Mouse (Mus musculus) thymus, adult 2 months (tissue): ENCODE results near the gene Fam83c. TPM values are rescaled to one million over a fixed set of nuclear protein-coding genes. Genes with fewer than 3 reads are reported as not detected.

Experiments used
- DNase-seq: peaks from one replicate; pipeline ENCODE4 v3.0.0; 2021
- H3K27ac ChIP-seq: fragments of 200-500 bp; 2 replicates; pipeline ENCODE4 v1.5.1; 2012; ENCODE audit warnings: low read length, control low read depth; ENCODE audit not compliant: control insufficient read depth, insufficient read depth
- H3K27me3 ChIP-seq: fragments of 200-500 bp; 2 replicates; pipeline ENCODE4 v1.6.1; 2012; ENCODE audit warnings: mild to moderate bottlenecking, low read length, moderate library complexity, mixed read lengths; ENCODE audit not compliant: control insufficient read depth, insufficient read depth
- H3K36me3 ChIP-seq: fragments of 200-500 bp; 2 replicates; pipeline ENCODE4 v1.6.1; 2012; ENCODE audit warnings: mild to moderate bottlenecking, low read length, moderate library complexity; ENCODE audit not compliant: control insufficient read depth, insufficient read depth
- H3K4me1 ChIP-seq: fragments of 200-500 bp; replicated peaks from 2 replicates; pipeline ENCODE4 v1.6.1; 2012; ENCODE audit warnings: low read length; ENCODE audit not compliant: control insufficient read depth, insufficient read depth
- H3K4me3 ChIP-seq: fragments of 200-500 bp; 2 replicates; pipeline ENCODE4 v1.5.1; 2012; ENCODE audit warnings: mild to moderate bottlenecking, low read length, control low read depth, moderate library complexity; ENCODE audit not compliant: control insufficient read depth, insufficient read depth
- CTCF ChIP-seq: fragments of 200-500 bp; IDR thresholded peaks from 2 replicates; pipeline ENCODE4 v1.5.1; 2012; ENCODE audit warnings: mild to moderate bottlenecking, control low read depth, low read length, moderate library complexity, borderline replicate concordance; ENCODE audit not compliant: control insufficient read depth, poor library complexity, insufficient read depth; ENCODE audit errors: extremely low read depth
- POLR2A ChIP-seq: fragments of 200-500 bp; IDR thresholded peaks from 2 replicates; pipeline ENCODE4 v1.6.1; 2012; ENCODE audit warnings: mild to moderate bottlenecking, low read length, control low read depth, moderate library complexity; ENCODE audit not compliant: control insufficient read depth, poor library complexity, insufficient read depth; ENCODE audit errors: extremely low read depth
- WGBS: fragments of 180-500 bp; shearing (Covaris S2); methylation state at CpG from one replicate; pipeline ENCODE4 v1.1.7; 2018; 5-methylcytosine and 5-hydroxymethylcytosine counted together
- polyA plus RNA-seq: library from polyadenylated mRNA; depleted of rRNA; stranded (reverse); fragments of >200 nt; gene quantifications from 2 replicates; pipeline ENCODE4 v1.2.3, GENCODE M21; 2012

Fam83c gene
- polyA plus RNA-seq, 1 experiment, result 0.08 TPM

- Histone ChIP-seq H3K27me3 (no peaks in the 10 kb centered on the region), H3K4me3 (no peak overlapping the region), H3K27ac (no peak overlapping the region), H3K4me1 (peaks cover 6% of the 10 kb centered on the region; the same call in 1 of the 2 replicates), H3K36me3 (no peaks in the 10 kb centered on the region)
- no peak for TF ChIP-seq CTCF
- TF ChIP-seq POLR2A, result no peak
- no peak for DNase-seq
- 59% methylated on average over 9 of the region's 9 CpGs for WGBS
Measured at GRCm38 (mm10) chr2:155831302-155831701, 3.4 kb downstream of the Fam83c start.

GRCm38 (mm10) chr2:155830841-155831240, 3.8 kb downstream of the Fam83c start:
- no peak for DNase-seq
- Histone ChIP-seq H3K36me3 (no peaks in the 10 kb centered on the region), H3K27me3 (no peaks in the 10 kb centered on the region), H3K4me3 (no peak overlapping the region), H3K27ac (no peak overlapping the region), H3K4me1 (peaks cover 7% of the 10 kb centered on the region; the same call in 1 of the 2 replicates)
- WGBS, result 95% methylated on average over 8 of the region's 8 CpGs
- TF ChIP-seq POLR2A (no peak), CTCF (no peak)

- peak; percentile 87 for DNase-seq
- no peak within 1 kb of the TSS for H3K27ac ChIP-seq
- TF ChIP-seq POLR2A, result peak; percentile 36; the same call in 1 of the 2 replicates
- no peak for TF ChIP-seq CTCF
- no peaks in the 10 kb centered on the region for H3K27me3 ChIP-seq
- peaks cover 17% of the 10 kb centered on the region for H3K36me3 ChIP-seq
- peak within 1 kb of the TSS; percentile 81 for H3K4me3 ChIP-seq
- H3K4me1 ChIP-seq, result peaks cover 10% of the 10 kb centered on the region; the same call in 1 of the 2 replicates
- WGBS, result 2% methylated on average over 27 of the region's 27 CpGs
Measured at GRCm38 (mm10) chr2:155826630-155827424, 7.8 kb downstream of the Fam83c start, which contains the start of gene Eif6. Gene Eif6 (minus strand): TSS chr2:155826925.

GRCm38 (mm10) chr2:155825904-155826629, 8.6 kb downstream of the Fam83c start:
- 3% methylated on average over 52 of the region's 52 CpGs for WGBS
- Histone ChIP-seq H3K27me3 (no peaks in the 10 kb centered on the region), H3K27ac (no peak overlapping the region), H3K4me1 (peaks cover 10% of the 10 kb centered on the region; the same call in 1 of the 2 replicates), H3K4me3 (peak overlapping the region; percentile 81), H3K36me3 (peaks cover 22% of the 10 kb centered on the region)
- TF ChIP-seq CTCF (no peak), POLR2A (no peak)
- DNase-seq, result no peak

- TF ChIP-seq POLR2A (no peak), CTCF (no peak)
- WGBS, result 97% methylated on average over 8 of the region's 8 CpGs
- Histone ChIP-seq H3K36me3 (peaks cover 22% of the 10 kb centered on the region), H3K4me1 (peaks cover 17% of the 10 kb centered on the region; the same call in 1 of the 2 replicates), H3K4me3 (no peak overlapping the region), H3K27me3 (no peaks in the 10 kb centered on the region), H3K27ac (no peak overlapping the region)
- no peak for DNase-seq
Measured at GRCm38 (mm10) chr2:155823722-155824121, 10.9 kb downstream of the Fam83c start.

GRCm38 (mm10) chr2:155820779-155821178, 13.9 kb downstream of the Fam83c start:
- no peak for TF ChIP-seq CTCF
- TF ChIP-seq POLR2A, result no peak
- H3K4me1 ChIP-seq, result peaks cover 14% of the 10 kb centered on the region
- no peak overlapping the region for H3K4me3 ChIP-seq
- peaks cover 22% of the 10 kb centered on the region for H3K36me3 ChIP-seq
- WGBS, result 92% methylated on average over 5 of the region's 5 CpGs
- no peak for DNase-seq
- H3K27ac ChIP-seq, result no peak overlapping the region
- H3K27me3 ChIP-seq, result no peaks in the 10 kb centered on the region
